Mouse (Mus musculus): ENCODE results near the gene Apol7a. TPM values are rescaled to one million over a fixed set of nuclear protein-coding genes. Genes with fewer than 3 reads are reported as not detected.

The Apol7a gene
- polyA plus RNA-seq, 1 experiment from 2014 or later: not detected

GRCm38 (mm10) chr15:77381481-77381880, 17.4 kb downstream of the Apol7a start:
- DNase-seq (ENCODE audit: low spot score): no peak
- ATAC-seq: no peak
- Histone ChIP-seq H3K27me3 (replicated peaks; ENCODE audit: control insufficient read depth, insufficient read depth, low read length) (no peaks in the 10 kb centered on the region), H3K9me3 (replicated peaks; ENCODE audit: control insufficient read depth, low read length) (no peaks in the 10 kb centered on the region), H3K9ac (ENCODE audit: low read length) (no peak overlapping the region), H3K4me2 (ENCODE audit: low read length) (no peak overlapping the region), H3K4me3 (ENCODE audit: low read depth, low read length) (no peak overlapping the region), H3K4me1 (ENCODE audit: control insufficient read depth, insufficient read depth, low read length) (no peaks in the 10 kb centered on the region), H3K27ac (ENCODE audit: low read depth, low read length) (no peak overlapping the region), H3K36me3 (ENCODE audit: control insufficient read depth, insufficient read depth, low read length) (no peaks in the 10 kb centered on the region)
- 85% methylated on average over 6 of the region's 6 CpGs for WGBS

- 40% methylated on average over 4 of the region's 4 CpGs for WGBS
- no peak overlapping the region for H3K27ac ChIP-seq (ENCODE audit: low read depth, low read length)
- H3K4me3 ChIP-seq (ENCODE audit: low read depth, low read length): no peak overlapping the region
- no peaks in the 10 kb centered on the region for H3K9me3 ChIP-seq (replicated peaks; ENCODE audit: control insufficient read depth, low read length)
- no peaks in the 10 kb centered on the region for H3K4me1 ChIP-seq (ENCODE audit: control insufficient read depth, insufficient read depth, low read length)
- no peaks in the 10 kb centered on the region for H3K27me3 ChIP-seq (replicated peaks; ENCODE audit: control insufficient read depth, insufficient read depth, low read length)
- H3K9ac ChIP-seq (ENCODE audit: low read length): no peak overlapping the region
- no peak overlapping the region for H3K4me2 ChIP-seq (ENCODE audit: low read length)
- no peaks in the 10 kb centered on the region for H3K36me3 ChIP-seq (ENCODE audit: control insufficient read depth, insufficient read depth, low read length)
- no peak for DNase-seq (ENCODE audit: low spot score)
- ATAC-seq: no peak
These were observed 19.0 kb downstream of the Apol7a start for GRCm38 (mm10) chr15:77379921-77380320.

GRCm38 (mm10) chr15:77377419-77377818, 21.5 kb downstream of the Apol7a start:
- no peak overlapping the region for H3K4me2 ChIP-seq (ENCODE audit: low read length)
- H3K9ac ChIP-seq (ENCODE audit: low read length): no peak overlapping the region
- no peaks in the 10 kb centered on the region for H3K27me3 ChIP-seq (replicated peaks; ENCODE audit: control insufficient read depth, insufficient read depth, low read length)
- no peaks in the 10 kb centered on the region for H3K4me1 ChIP-seq (ENCODE audit: control insufficient read depth, insufficient read depth, low read length)
- ATAC-seq (no peak), DNase-seq (ENCODE audit: low spot score) (no peak)
- no peaks in the 10 kb centered on the region for H3K9me3 ChIP-seq (replicated peaks; ENCODE audit: control insufficient read depth, low read length)
- H3K36me3 ChIP-seq (ENCODE audit: control insufficient read depth, insufficient read depth, low read length): no peaks in the 10 kb centered on the region
- WGBS: 94% methylated on average over 4 of the region's 4 CpGs
- no peak overlapping the region for H3K4me3 ChIP-seq (ENCODE audit: low read depth, low read length)
- H3K27ac ChIP-seq (ENCODE audit: low read depth, low read length): no peak overlapping the region

- Histone ChIP-seq H3K9ac (ENCODE audit: low read length) (no peak overlapping the region), H3K4me1 (ENCODE audit: control insufficient read depth, insufficient read depth, low read length) (no peaks in the 10 kb centered on the region), H3K36me3 (ENCODE audit: control insufficient read depth, insufficient read depth, low read length) (no peaks in the 10 kb centered on the region), H3K4me3 (ENCODE audit: low read depth, low read length) (no peak overlapping the region), H3K27me3 (replicated peaks; ENCODE audit: control insufficient read depth, insufficient read depth, low read length) (no peaks in the 10 kb centered on the region), H3K27ac (ENCODE audit: low read depth, low read length) (no peak overlapping the region), H3K9me3 (replicated peaks; ENCODE audit: control insufficient read depth, low read length) (no peaks in the 10 kb centered on the region), H3K4me2 (ENCODE audit: low read length) (no peak overlapping the region)
- WGBS: 72% methylated on average over 7 of the region's 7 CpGs
- no peak for ATAC-seq
- peak; percentile 22 for DNase-seq (ENCODE audit: low spot score)
These were observed 22.0 kb downstream of the Apol7a start for GRCm38 (mm10) chr15:77376920-77377319.

GRCm38 (mm10) chr15:77370588-77370987, 28.3 kb downstream of the Apol7a start:
- Histone ChIP-seq H3K9ac (ENCODE audit: low read length) (no peak overlapping the region), H3K4me3 (ENCODE audit: low read depth, low read length) (no peak overlapping the region), H3K27ac (ENCODE audit: low read depth, low read length) (no peak overlapping the region), H3K4me1 (ENCODE audit: control insufficient read depth, insufficient read depth, low read length) (peaks cover 8% of the 10 kb centered on the region; the same call in 1 of the 2 replicates), H3K4me2 (ENCODE audit: low read length) (no peak overlapping the region), H3K27me3 (replicated peaks; ENCODE audit: control insufficient read depth, insufficient read depth, low read length) (no peaks in the 10 kb centered on the region), H3K36me3 (ENCODE audit: control insufficient read depth, insufficient read depth, low read length) (no peaks in the 10 kb centered on the region), H3K9me3 (replicated peaks; ENCODE audit: control insufficient read depth, low read length) (no peaks in the 10 kb centered on the region)
- ATAC-seq (no peak), DNase-seq (ENCODE audit: low spot score) (no peak)
- WGBS: 89% methylated on average over 8 of the region's 8 CpGs

- WGBS: 95% methylated on average over 21 of the region's 21 CpGs
- no peak for ATAC-seq
- H3K36me3 ChIP-seq (ENCODE audit: control insufficient read depth, insufficient read depth, low read length): no peaks in the 10 kb centered on the region
- H3K4me2 ChIP-seq (ENCODE audit: low read length): no peak overlapping the region
- no peaks in the 10 kb centered on the region for H3K27me3 ChIP-seq (replicated peaks; ENCODE audit: control insufficient read depth, insufficient read depth, low read length)
- H3K4me1 ChIP-seq (ENCODE audit: control insufficient read depth, insufficient read depth, low read length): peaks cover 8% of the 10 kb centered on the region; the same call in 1 of the 2 replicates
- H3K27ac ChIP-seq (ENCODE audit: low read depth, low read length): no peak overlapping the region
- no peak overlapping the region for H3K4me3 ChIP-seq (ENCODE audit: low read depth, low read length)
- H3K9me3 ChIP-seq (replicated peaks; ENCODE audit: control insufficient read depth, low read length): no peaks in the 10 kb centered on the region
- no peak overlapping the region for H3K9ac ChIP-seq (ENCODE audit: low read length)
- DNase-seq (ENCODE audit: low spot score): no peak
These were observed 28.9 kb downstream of the Apol7a start for GRCm38 (mm10) chr15:77369981-77370380.

GRCm38 (mm10) chr15:77368818-77369320, 30.0 kb downstream of the Apol7a start:
- Histone ChIP-seq H3K9me3 (replicated peaks; ENCODE audit: control insufficient read depth, low read length) (no peaks in the 10 kb centered on the region), H3K4me2 (ENCODE audit: low read length) (no peak overlapping the region), H3K9ac (ENCODE audit: low read length) (no peak overlapping the region), H3K36me3 (ENCODE audit: control insufficient read depth, insufficient read depth, low read length) (no peaks in the 10 kb centered on the region), H3K27ac (ENCODE audit: low read depth, low read length) (no peak overlapping the region), H3K4me3 (ENCODE audit: low read depth, low read length) (no peak overlapping the region), H3K27me3 (replicated peaks; ENCODE audit: control insufficient read depth, insufficient read depth, low read length) (no peaks in the 10 kb centered on the region), H3K4me1 (ENCODE audit: control insufficient read depth, insufficient read depth, low read length) (peaks cover 13% of the 10 kb centered on the region)
- DNase-seq (ENCODE audit: low spot score) (no peak), ATAC-seq (no peak)
- 90% methylated on average over 12 of the region's 12 CpGs for WGBS

GRCm38 (mm10) chr15:77368148-77368547, 30.8 kb downstream of the Apol7a start:
- H3K27ac ChIP-seq (ENCODE audit: low read depth, low read length): peak overlapping the region; percentile 82
- H3K4me3 ChIP-seq (ENCODE audit: low read depth, low read length): no peak overlapping the region
- H3K9me3 ChIP-seq (replicated peaks; ENCODE audit: control insufficient read depth, low read length): no peaks in the 10 kb centered on the region
- no peaks in the 10 kb centered on the region for H3K36me3 ChIP-seq (ENCODE audit: control insufficient read depth, insufficient read depth, low read length)
- peak overlapping the region; percentile 46 for H3K9ac ChIP-seq (ENCODE audit: low read length)
- peak; percentile 96 for DNase-seq (ENCODE audit: low spot score)
- WGBS: under 1% methylated on average over 13 of the region's 13 CpGs
- peak overlapping the region; percentile 37; the same call in 1 of the 2 replicates for H3K4me2 ChIP-seq (ENCODE audit: low read length)
- no peaks in the 10 kb centered on the region for H3K27me3 ChIP-seq (replicated peaks; ENCODE audit: control insufficient read depth, insufficient read depth, low read length)
- peaks cover 19% of the 10 kb centered on the region for H3K4me1 ChIP-seq (ENCODE audit: control insufficient read depth, insufficient read depth, low read length)
- ATAC-seq: peak; percentile 76

- Histone ChIP-seq H3K4me1 (ENCODE audit: control insufficient read depth, insufficient read depth, low read length) (peaks cover 21% of the 10 kb centered on the region), H3K4me2 (ENCODE audit: low read length) (no peak overlapping the region), H3K4me3 (ENCODE audit: low read depth, low read length) (no peak overlapping the region), H3K9ac (ENCODE audit: low read length) (no peak overlapping the region), H3K27me3 (replicated peaks; ENCODE audit: control insufficient read depth, insufficient read depth, low read length) (no peaks in the 10 kb centered on the region), H3K9me3 (replicated peaks; ENCODE audit: control insufficient read depth, low read length) (no peaks in the 10 kb centered on the region), H3K27ac (ENCODE audit: low read depth, low read length) (peak overlapping the region; percentile 82), H3K36me3 (ENCODE audit: control insufficient read depth, insufficient read depth, low read length) (no peaks in the 10 kb centered on the region)
- peak; percentile 16; the same call in 1 of the 2 replicates for ATAC-seq
- DNase-seq (ENCODE audit: low spot score): no peak
- 42% methylated on average over 8 of the region's 8 CpGs for WGBS
These were observed 31.4 kb downstream of the Apol7a start for GRCm38 (mm10) chr15:77367504-77367903.

Data from forebrain, embryonic 14.5 days (tissue).